Mouse (Mus musculus): ENCODE results near the gene Trit1.

DNA sequence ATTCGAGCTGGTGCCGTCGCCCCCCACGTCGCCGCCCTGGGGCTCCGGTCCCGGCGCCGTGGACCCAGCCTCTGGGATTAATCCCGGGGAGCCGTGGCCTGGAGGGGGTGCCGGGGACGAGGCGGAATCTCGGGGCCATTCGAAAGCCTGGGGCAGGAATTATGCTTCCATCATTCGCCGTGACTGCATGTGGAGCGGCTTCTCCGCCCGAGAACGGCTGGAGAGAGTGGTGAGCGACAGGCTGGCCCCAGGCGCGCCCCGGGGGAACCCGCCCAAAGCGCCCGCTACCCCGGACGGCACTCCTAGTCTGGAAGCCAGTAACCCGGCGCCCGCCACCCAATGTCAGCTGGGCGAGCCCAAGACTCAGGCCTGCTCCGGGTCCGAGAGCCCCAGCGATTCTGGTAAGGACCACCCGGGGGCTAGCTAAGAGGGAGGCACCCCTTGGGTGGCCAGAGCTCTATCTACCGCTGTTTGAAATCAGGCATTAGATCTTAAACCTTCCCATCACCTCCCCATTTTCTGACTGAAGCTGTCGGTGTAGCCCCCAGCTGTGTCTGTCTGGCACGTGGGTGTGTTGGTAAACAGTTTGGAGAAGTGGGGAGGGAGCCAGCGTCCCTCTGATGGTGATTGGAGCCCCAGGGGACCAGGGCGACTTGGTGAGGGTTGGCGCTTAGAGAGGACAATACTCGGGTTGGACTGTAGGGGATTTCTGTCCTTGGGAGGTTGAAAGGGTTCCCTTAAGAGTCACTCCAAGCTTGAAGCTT, 19.6 kb upstream of the Trit1 start:
- TF ChIP-seq EP300 (IDR thresholded peaks at IDR 0.05; ENCODE audit: insufficient read depth, low read depth, low read length) (no peak), CTCF (IDR thresholded peaks at IDR 0.05) (peak; percentile 34)

Measured in heart, adult 2 months (tissue).